Comparison of ENCODE assay signal across 21 mouse cellular contexts in the genomic region with DNA sequence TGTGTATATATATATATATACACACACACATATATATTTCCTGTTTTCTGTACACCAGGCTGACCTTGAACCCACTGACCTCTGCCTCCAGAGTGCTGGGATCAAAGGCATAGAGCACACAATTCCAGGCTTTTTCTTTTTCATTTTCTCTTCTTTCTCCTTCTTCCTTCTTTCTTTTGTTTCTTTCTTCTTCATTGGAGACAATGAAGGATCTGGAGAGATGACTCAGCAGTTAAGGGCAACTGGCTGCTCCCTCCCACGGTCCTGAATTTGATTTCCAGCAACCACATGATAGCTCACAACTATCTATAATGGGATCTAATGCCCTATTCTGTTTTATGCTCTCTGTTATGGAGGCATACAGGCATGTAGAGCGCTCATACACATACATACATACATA. TPM values are rescaled to one million over a fixed set of nuclear protein-coding genes. Genes with fewer than 3 reads are reported as not detected.
"Had no signal": no experiment of that assay in that cellular context is flagged by ENCODE, and none has a peak within 500 bp of the region (broad histone marks: within the 10 kb centered on the region; RNA-seq: fewer than 3 reads in every experiment).

No protein-coding gene starts in this region.

- H3K27me3 ChIP-seq: neural tube, embryonic 15.5 days had no signal

- H3K9me3 ChIP-seq: limb, embryonic 10.5 days; lung, embryonic 15.5 days; megakaryocyte, embryonic 14.5 days; neural tube, embryonic 15.5 days had no signal

- DNase-seq: kidney, postnatal 14 days; lung, postnatal 14 days; right cerebral cortex, adult 18-20 months; right cerebral cortex, postnatal 25 days; thymus, postnatal 36 days had no signal

RNA-seq across cellular contexts. Expression of a gene that starts 8.7 kb away (rescaled TPM):
- total RNA-seq: layer of hippocampus, postnatal 25 days; left cerebral cortex, adult 2 months; midbrain, postnatal 0 days had no signal
- polyA plus RNA-seq: kidney, embryonic 14.5 days; liver, embryonic 16.5 days; lung, embryonic 15.5 days; macrophage; midbrain, embryonic 11.5 days; small intestine, adult 2 months had no signal

RNA-seq across cellular contexts. Expression of a gene that starts 16.7 kb away (rescaled TPM):
- total RNA-seq: left cerebral cortex, adult 2 months; left cerebral cortex, postnatal 14 days; midbrain, postnatal 0 days had no signal
- polyA plus RNA-seq: macrophage; midbrain, postnatal 0 days; neural tube, embryonic 15.5 days had no signal

RNA-seq across cellular contexts. Expression of a gene that starts 23.8 kb away (rescaled TPM):
- total RNA-seq: left cerebral cortex, adult 2 months; left cerebral cortex, postnatal 14 days; midbrain, postnatal 0 days had no signal
- polyA plus RNA-seq: kidney, embryonic 14.5 days; limb, embryonic 10.5 days; liver, embryonic 16.5 days; macrophage; midbrain, embryonic 11.5 days; neural tube, embryonic 11.5 days; small intestine, adult 2 months; stomach, embryonic 16.5 days; thymus, postnatal 0 days had no signal

RNA-seq across cellular contexts. Expression of a gene that starts 26.4 kb away (rescaled TPM):
- polyA plus RNA-seq: liver, embryonic 16.5 days; macrophage had no signal
